Mouse (Mus musculus) adipose tissue, adult 10 weeks (tissue): ENCODE data around the gene Arl6ip1. TPM values are rescaled to one million over a fixed set of nuclear protein-coding genes. Genes with fewer than 3 reads are reported as not detected.

ENCODE experiments used
- polyA plus RNA-seq: library from polyadenylated mRNA; stranded (reverse); fragments of 350-450 nt; fragmentation: Illumina TruSeq; extraction: RNeasy Lipid Tissue Mini Kit (QIAGEN cat#74804); gene quantifications from one replicate; pipeline ENCODE4 v1.2.3, GENCODE M21; 2014; ENCODE audit warnings: low read depth, low replicate concordance

The Arl6ip1 gene
- 117 TPM for polyA plus RNA-seq

DNA sequence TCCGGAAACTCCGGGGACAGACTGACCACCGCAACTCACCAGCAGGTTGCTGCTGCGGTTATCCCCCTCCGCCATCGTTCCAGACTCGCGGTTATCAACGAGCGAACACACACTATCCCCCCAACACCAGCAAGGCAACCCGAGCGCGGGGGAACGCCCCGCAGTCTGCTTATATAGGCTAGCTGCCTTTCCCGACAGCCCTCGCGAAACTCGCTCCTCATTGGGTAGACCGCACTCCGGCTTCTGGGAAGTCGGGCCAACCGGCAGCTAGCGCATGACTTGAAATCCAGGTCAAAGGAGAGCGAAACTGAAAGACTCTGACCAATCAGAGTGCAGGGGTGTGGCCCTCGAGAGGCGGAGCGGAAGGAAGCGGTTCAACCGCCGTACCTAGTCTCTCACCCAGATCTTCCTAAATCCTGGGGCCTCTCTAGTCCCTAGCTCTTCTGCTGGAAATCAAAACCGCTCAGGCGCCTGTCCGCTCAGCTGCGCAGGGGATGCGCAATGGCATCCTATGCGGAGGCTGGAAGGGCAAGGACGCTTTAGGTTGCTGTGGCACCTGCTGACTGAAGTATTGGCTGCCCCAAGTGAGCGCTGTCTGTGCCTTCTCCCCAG is at the start of gene Arl6ip1:
Arl6ip1 (minus strand) TSS at position 233 of the 612 bp plus-strand sequence.

GRCm38 (mm10) chr7:118115877-118116568 is 13.4 kb downstream of the Arl6ip1 start, which contains the start of gene Rps15a:
Rps15a (minus strand) TSS chr7:118116188.

Other genes starting within 250 kb of the Arl6ip1 start
- gene Rps15a, start 13.5 kb downstream of the Arl6ip1 start, polyA plus RNA-seq, result 1,394 TPM
- 25.8 TPM for gene Smg1, start 114.0 kb upstream of the Arl6ip1 start, polyA plus RNA-seq